Mouse (Mus musculus): Measurements from ENCODE around the gene Bard1. TPM values are rescaled to one million over a fixed set of nuclear protein-coding genes. Genes with fewer than 3 reads are reported as not detected.
A peak's percentile ranks its signal among the peaks of the same experiment; 100 is the strongest.

Bard1 gene
- total RNA-seq, 1 experiment from 2014 or later = 11.5 TPM

- no peak for ATAC-seq (replicated peaks in 1 of 2; ENCODE audit: insufficient read depth in 1 of 2, low FRiP score in 2 of 2, low TSS enrichment in 1 of 2, low read depth in 1 of 2, poor library complexity in 2 of 2, severe bottlenecking in 2 of 2)
Observed at GRCm38 (mm10) chr1:71063885-71064492, 39.0 kb downstream of the Bard1 start.

DNA sequence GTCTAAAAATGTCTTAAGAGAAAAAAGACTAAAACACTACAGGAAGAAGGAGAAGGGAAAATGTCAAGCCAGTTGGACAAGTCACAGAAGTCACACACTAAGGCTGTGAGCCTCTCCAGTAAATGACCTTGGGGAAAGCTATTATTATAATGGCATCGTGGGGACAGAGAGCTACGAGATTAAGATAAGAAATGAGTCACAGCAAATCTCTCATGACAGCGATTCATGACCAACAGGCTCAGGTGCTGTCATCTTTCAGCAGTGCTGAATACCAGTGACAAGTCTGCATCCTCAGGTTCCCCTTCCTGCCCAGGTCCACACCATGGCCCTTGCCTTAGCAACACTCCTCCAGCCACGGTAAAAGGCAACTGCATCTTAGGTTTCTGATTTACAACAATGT lies 46.8 kb downstream of the Bard1 start:
- ATAC-seq (replicated peaks in 1 of 2; ENCODE audit: insufficient read depth in 1 of 2, low FRiP score in 2 of 2, low TSS enrichment in 1 of 2, low read depth in 1 of 2, poor library complexity in 2 of 2, severe bottlenecking in 2 of 2) = no peak

GRCm38 (mm10) chr1:71055454-71055853 lies 47.5 kb downstream of the Bard1 start:
- ATAC-seq (replicated peaks in 1 of 2; ENCODE audit: insufficient read depth in 1 of 2, low FRiP score in 2 of 2, low TSS enrichment in 1 of 2, low read depth in 1 of 2, poor library complexity in 2 of 2, severe bottlenecking in 2 of 2) = no peak

- no peak for ATAC-seq (replicated peaks in 1 of 2; ENCODE audit: insufficient read depth in 1 of 2, low FRiP score in 2 of 2, low TSS enrichment in 1 of 2, low read depth in 1 of 2, poor library complexity in 2 of 2, severe bottlenecking in 2 of 2)
Observed at GRCm38 (mm10) chr1:71052756-71053155, 50.2 kb downstream of the Bard1 start.

DNA sequence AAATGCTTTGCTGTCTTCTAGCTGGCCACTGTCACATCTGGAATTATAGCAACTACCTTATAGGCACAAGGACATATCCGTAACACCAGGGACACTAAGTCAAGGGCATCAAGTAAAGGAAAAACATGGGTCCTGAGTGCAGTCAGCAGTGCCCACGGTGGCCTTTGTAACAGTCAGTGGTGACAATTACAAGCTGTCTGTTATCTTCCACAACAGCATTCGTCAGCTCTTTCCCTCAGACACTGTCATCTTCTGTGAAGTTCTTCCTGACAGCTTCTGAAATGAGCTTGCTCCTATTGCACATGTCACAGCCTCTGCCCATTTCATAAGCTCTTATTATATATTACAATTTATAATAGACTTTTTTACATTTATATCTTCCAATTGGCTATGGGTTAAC lies 50.7 kb downstream of the Bard1 start:
- ATAC-seq (replicated peaks in 1 of 2; ENCODE audit: insufficient read depth in 1 of 2, low FRiP score in 2 of 2, low TSS enrichment in 1 of 2, low read depth in 1 of 2, poor library complexity in 2 of 2, severe bottlenecking in 2 of 2) = no peak

- ATAC-seq (replicated peaks in 1 of 2; ENCODE audit: insufficient read depth in 1 of 2, low FRiP score in 2 of 2, low TSS enrichment in 1 of 2, low read depth in 1 of 2, poor library complexity in 2 of 2, severe bottlenecking in 2 of 2) = 0 out of 4 replicates have a peak, but pooled peaks of 1 of the 2 experiments have one; percentile 22
Observed at GRCm38 (mm10) chr1:71045141-71045540, 57.8 kb downstream of the Bard1 start.

DNA sequence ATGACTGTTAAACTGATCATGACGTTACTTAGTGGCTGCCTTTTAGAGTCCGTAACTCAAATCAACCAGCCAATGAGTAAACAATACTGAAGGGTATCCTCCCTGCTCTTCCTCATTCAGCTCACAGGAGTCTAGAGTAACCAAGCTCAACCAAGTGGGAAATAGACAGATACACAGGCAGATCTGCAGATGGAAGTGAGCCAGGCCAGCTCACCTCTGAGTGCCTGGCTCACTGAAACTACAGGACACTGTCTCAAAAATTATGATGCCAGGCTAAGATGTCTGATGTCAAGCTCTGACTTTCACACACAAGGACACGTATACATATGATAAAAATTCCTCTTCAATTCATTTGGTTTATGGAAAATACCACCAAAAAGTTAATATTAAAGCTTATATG lies 59.0 kb downstream of the Bard1 start:
- no peak for ATAC-seq (replicated peaks in 1 of 2; ENCODE audit: insufficient read depth in 1 of 2, low FRiP score in 2 of 2, low TSS enrichment in 1 of 2, low read depth in 1 of 2, poor library complexity in 2 of 2, severe bottlenecking in 2 of 2)

DNA sequence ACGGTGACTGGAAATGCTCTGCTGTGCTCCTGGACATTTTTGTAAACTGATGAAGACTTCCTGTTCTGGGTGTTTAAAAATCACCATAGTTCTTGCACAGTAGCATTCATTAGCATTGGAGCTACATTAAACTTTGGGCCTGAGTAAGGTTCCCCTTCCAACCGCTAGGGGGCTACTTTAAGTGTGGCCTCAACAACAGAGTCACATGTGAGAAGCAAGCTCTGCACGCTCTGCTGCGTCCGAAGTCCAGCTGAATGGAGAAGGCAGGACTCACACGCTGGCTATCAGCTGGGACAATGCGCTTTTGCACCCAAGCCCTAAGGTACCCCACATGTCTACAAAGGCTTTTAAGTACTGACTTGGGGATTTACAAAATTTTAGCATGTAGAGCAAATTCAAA lies 65.9 kb downstream of the Bard1 start:
- peak; percentile 51 to 67; a peak in 3 of 4 replicates for ATAC-seq (replicated peaks in 1 of 2; ENCODE audit: insufficient read depth in 1 of 2, low FRiP score in 2 of 2, low TSS enrichment in 1 of 2, low read depth in 1 of 2, poor library complexity in 2 of 2, severe bottlenecking in 2 of 2)

DNA sequence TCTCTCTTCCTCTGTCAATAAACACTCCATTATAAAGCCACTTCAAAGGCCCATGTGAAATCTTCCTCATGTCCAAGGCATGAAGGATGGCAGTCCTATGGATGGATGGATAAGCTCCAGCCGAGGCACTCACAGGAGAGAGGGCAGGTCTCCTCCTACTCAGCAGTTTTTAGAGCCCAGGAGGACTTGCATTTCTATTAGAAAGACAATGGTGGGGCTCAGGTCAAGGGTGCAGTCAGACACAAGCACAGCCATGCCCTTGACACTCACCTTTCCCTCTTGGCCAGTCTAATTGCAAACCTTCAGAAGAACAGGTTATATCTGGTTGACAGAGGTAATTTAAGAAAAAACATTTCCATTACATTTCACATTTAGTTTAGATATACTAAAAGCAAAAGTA lies 67.4 kb downstream of the Bard1 start:
- no peak for ATAC-seq (replicated peaks in 1 of 2; ENCODE audit: insufficient read depth in 1 of 2, low FRiP score in 2 of 2, low TSS enrichment in 1 of 2, low read depth in 1 of 2, poor library complexity in 2 of 2, severe bottlenecking in 2 of 2)

DNA sequence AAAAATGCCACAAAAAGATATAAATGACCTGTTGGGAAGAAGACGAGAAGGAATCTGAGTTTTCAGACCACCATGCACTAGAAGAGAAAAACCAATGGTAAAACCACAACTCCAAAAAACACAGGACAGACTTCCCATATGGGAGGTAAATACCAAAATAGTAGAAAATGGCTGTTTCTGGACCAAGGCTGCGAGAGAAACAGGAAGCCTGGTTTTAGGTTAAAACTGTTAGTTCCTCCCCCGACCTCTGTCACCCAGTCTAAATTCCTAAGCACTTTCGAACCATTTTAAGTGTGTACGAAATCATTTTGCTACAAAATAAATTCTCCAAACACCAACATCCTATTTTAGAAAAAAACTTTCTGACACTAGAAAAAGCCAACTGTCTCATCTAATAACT lies 80.2 kb downstream of the Bard1 start:
- ATAC-seq (replicated peaks in 1 of 2; ENCODE audit: insufficient read depth in 1 of 2, low FRiP score in 2 of 2, low TSS enrichment in 1 of 2, low read depth in 1 of 2, poor library complexity in 2 of 2, severe bottlenecking in 2 of 2) = peak; percentile 51 to 81; a peak in 3 of 4 replicates

DNA sequence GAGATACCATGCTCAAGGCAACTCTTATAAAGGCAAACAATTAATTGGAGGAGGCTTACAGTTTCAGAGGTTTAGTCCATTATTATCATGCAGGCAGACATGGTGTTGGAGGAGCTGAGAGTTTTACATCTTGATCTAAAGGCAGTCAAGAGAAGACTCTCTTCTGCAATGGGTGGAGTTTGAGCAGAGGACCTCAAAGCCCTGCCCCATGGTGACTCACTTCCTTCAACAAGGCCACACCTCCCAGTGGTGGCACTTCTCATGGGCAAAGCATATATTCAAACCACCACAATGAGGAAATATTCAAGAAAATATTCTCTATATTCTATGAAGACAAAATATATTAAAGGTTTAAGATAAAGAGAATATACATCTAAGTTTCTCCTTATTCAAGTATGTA lies 88.6 kb downstream of the Bard1 start:
- ATAC-seq (replicated peaks in 1 of 2; ENCODE audit: insufficient read depth in 1 of 2, low FRiP score in 2 of 2, low TSS enrichment in 1 of 2, low read depth in 1 of 2, poor library complexity in 2 of 2, severe bottlenecking in 2 of 2) = no peak

DNA sequence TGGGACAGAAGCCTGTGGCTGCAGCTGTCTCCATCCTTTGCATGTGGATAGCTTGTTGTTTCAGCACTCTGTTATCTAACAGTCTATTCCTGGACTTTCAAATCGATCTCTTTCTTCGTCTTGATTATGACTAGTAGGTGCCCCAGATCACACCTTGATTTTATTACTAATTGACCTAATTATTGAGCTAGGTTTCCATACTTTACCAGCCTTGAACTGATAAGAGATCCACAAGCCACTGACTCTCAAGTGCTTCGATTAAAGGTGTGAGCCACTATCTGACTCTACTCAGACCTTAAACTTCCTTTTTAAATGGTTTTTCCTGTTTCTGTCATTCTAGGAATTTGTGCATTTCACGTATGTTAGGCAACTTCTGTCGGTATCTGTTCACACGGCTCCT lies 96.9 kb downstream of the Bard1 start:
- ATAC-seq (replicated peaks in 1 of 2; ENCODE audit: insufficient read depth in 1 of 2, low FRiP score in 2 of 2, low TSS enrichment in 1 of 2, low read depth in 1 of 2, poor library complexity in 2 of 2, severe bottlenecking in 2 of 2) = no peak

DNA sequence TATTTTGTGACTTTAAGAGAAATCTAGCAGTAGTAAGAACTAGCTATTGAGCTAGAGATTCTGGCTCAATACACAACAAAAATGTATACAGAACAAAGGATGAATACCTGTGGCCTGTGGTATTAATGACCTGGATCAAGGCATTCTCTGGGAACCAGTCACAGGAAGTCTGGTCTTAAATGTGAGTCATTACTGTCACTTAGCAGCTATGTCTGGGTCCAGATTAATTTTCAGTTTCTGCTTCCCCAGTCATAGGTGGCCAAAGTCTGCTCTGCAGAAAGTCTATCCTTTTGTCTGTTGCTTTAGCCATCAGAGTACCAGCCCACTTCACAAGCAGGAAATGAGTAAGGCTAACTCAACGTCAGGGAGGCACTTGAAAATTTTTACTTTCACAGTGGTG lies 98.8 kb downstream of the Bard1 start:
- peak; percentile 17 to 25; a peak in 1 of 4 replicates for ATAC-seq (replicated peaks in 1 of 2; ENCODE audit: insufficient read depth in 1 of 2, low FRiP score in 2 of 2, low TSS enrichment in 1 of 2, low read depth in 1 of 2, poor library complexity in 2 of 2, severe bottlenecking in 2 of 2)

DNA sequence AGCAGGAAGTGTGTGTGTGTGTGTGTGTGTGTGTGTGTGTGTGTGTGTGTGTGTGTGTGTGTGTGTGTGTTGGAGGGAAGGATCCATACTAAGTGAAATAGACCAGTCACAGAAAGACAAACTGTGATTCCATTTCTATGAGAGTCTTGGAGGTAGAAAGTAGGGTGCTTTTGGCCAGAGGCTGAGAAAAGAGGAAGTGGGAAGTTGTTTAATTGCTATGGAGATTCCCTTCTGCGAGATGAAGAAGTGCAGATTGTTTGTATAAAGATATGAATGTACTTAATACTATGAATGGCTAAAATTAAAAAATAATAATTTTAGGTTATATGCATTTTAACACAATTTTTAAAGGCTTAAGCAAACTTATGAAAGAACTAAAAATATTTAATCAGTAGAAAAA lies 99.2 kb downstream of the Bard1 start:
- ATAC-seq (replicated peaks in 1 of 2; ENCODE audit: insufficient read depth in 1 of 2, low FRiP score in 2 of 2, low TSS enrichment in 1 of 2, low read depth in 1 of 2, poor library complexity in 2 of 2, severe bottlenecking in 2 of 2) = peak; percentile 68 to 85; a peak in 3 of 4 replicates

GRCm38 (mm10) chr1:70997377-70997993 lies 105.5 kb downstream of the Bard1 start:
- no peak for ATAC-seq (replicated peaks in 1 of 2; ENCODE audit: insufficient read depth in 1 of 2, low FRiP score in 2 of 2, low TSS enrichment in 1 of 2, low read depth in 1 of 2, poor library complexity in 2 of 2, severe bottlenecking in 2 of 2)

GRCm38 (mm10) chr1:70996766-70997165 lies 106.2 kb downstream of the Bard1 start:
- no peak for ATAC-seq (replicated peaks in 1 of 2; ENCODE audit: insufficient read depth in 1 of 2, low FRiP score in 2 of 2, low TSS enrichment in 1 of 2, low read depth in 1 of 2, poor library complexity in 2 of 2, severe bottlenecking in 2 of 2)

All from hematopoietic stem cell, adult 5-6 weeks (primary cell).